Mouse (Mus musculus): ENCODE measurements around the gene Cst8. TPM values are rescaled to one million over a fixed set of nuclear protein-coding genes. Genes with fewer than 3 reads are reported as not detected.
A peak's percentile ranks its signal among the peaks of the same experiment; 100 is the strongest.
"Not testable (repeated sequence)": the region's sequence is repeated elsewhere in the genome, so short reads cannot be mapped to it uniquely, and the experiment has no call there.

The Cst8 gene
- not detected in 2 replicates for polyA plus RNA-seq (2014; fragmentation: Nextera tagmentation; extraction: Ambion mirVana)

- 76% methylated on average over 1 of the region's 1 CpGs for WGBS
- Histone ChIP-seq H3K27me3 (ENCODE audit: control insufficient read depth, insufficient read depth, low read length) (no peaks in the 10 kb centered on the region), H3K36me3 (replicated peaks; ENCODE audit: control insufficient read depth, insufficient read depth, low read depth, low read length) (no peaks in the 10 kb centered on the region)
Observed at GRCm38 (mm10) chr2:148798485-148798884, at the start of gene Cst8. Gene Cst8, plus strand, starts transcription at chr2:148798785.

GRCm38 (mm10) chr2:148750058-148750457, 48.5 kb upstream of the Cst8 start, which contains the start of gene Cstl1:
Gene Cstl1, plus strand, starts transcription at chr2:148750358.
- 69% methylated on average over 1 of the region's 1 CpGs for WGBS
- no peaks in the 10 kb centered on the region for H3K9me3 ChIP-seq (replicated peaks; ENCODE audit: control insufficient read depth, low read length)

More at GRCm38 (mm10) chr2:148798485-148798884, at the start of gene Cst8:
- no peak within 1 kb of the TSS for H3K27ac ChIP-seq (replicated peaks; ENCODE audit: low read depth, low read length)
- no peak within 1 kb of the TSS for H3K4me3 ChIP-seq (ENCODE audit: low read depth, low read length)
- H3K4me2 ChIP-seq (ENCODE audit: low read depth, low read length): no peak within 1 kb of the TSS
- no peak within 1 kb of the TSS for H3K9ac ChIP-seq (replicated peaks; ENCODE audit: low read length)
- H3K9me3 ChIP-seq (replicated peaks; ENCODE audit: control insufficient read depth, low read length): no peaks in the 10 kb centered on the region
- DNase-seq (ENCODE audit: low spot score) (no peak), ATAC-seq (replicated peaks; ENCODE audit: insufficient number of reproducible peaks, low FRiP score, low TSS enrichment, low read depth) (no peak)
- no peaks in the 10 kb centered on the region for H3K4me1 ChIP-seq (ENCODE audit: control insufficient read depth, insufficient read depth, low read length)

GRCm38 (mm10) chr2:148751893-148752813, 46.4 kb upstream of the Cst8 start:
- no peaks in the 10 kb centered on the region for H3K9me3 ChIP-seq (replicated peaks; ENCODE audit: control insufficient read depth, low read length)
- no peaks in the 10 kb centered on the region for H3K4me1 ChIP-seq (ENCODE audit: control insufficient read depth, insufficient read depth, low read length)
- H3K4me3 ChIP-seq (ENCODE audit: low read depth, low read length): peak overlapping the region; percentile 4; the same call in 1 of the 2 replicates
- DNase-seq (ENCODE audit: low spot score): peak; percentile 93
- H3K9ac ChIP-seq (replicated peaks; ENCODE audit: low read length): no peak overlapping the region
- H3K27ac ChIP-seq (replicated peaks; ENCODE audit: low read depth, low read length): no peak overlapping the region
- 18% methylated on average over 15 of the region's 15 CpGs for WGBS
- H3K27me3 ChIP-seq (ENCODE audit: control insufficient read depth, insufficient read depth, low read length): no peaks in the 10 kb centered on the region
- peak; percentile 57 for ATAC-seq (replicated peaks; ENCODE audit: insufficient number of reproducible peaks, low FRiP score, low TSS enrichment, low read depth)
- H3K36me3 ChIP-seq (replicated peaks; ENCODE audit: control insufficient read depth, insufficient read depth, low read depth, low read length): no peaks in the 10 kb centered on the region
- peak overlapping the region; percentile 19; the same call in 1 of the 2 replicates for H3K4me2 ChIP-seq (ENCODE audit: low read depth, low read length)

More at GRCm38 (mm10) chr2:148750058-148750457, 48.5 kb upstream of the Cst8 start, which contains the start of gene Cstl1:
- no peak within 1 kb of the TSS for H3K27ac ChIP-seq (replicated peaks; ENCODE audit: low read depth, low read length)
- no peaks in the 10 kb centered on the region for H3K27me3 ChIP-seq (ENCODE audit: control insufficient read depth, insufficient read depth, low read length)
- no peaks in the 10 kb centered on the region for H3K36me3 ChIP-seq (replicated peaks; ENCODE audit: control insufficient read depth, insufficient read depth, low read depth, low read length)
- no peak within 1 kb of the TSS for H3K9ac ChIP-seq (replicated peaks; ENCODE audit: low read length)
- H3K4me2 ChIP-seq (ENCODE audit: low read depth, low read length): no peak within 1 kb of the TSS
- DNase-seq (ENCODE audit: low spot score): no peak
- ATAC-seq (replicated peaks; ENCODE audit: insufficient number of reproducible peaks, low FRiP score, low TSS enrichment, low read depth): no peak
- no peaks in the 10 kb centered on the region for H3K4me1 ChIP-seq (ENCODE audit: control insufficient read depth, insufficient read depth, low read length)
- H3K4me3 ChIP-seq (ENCODE audit: low read depth, low read length): no peak within 1 kb of the TSS

- no peaks in the 10 kb centered on the region for H3K4me1 ChIP-seq (ENCODE audit: control insufficient read depth, insufficient read depth, low read length)
- WGBS: 64% methylated on average over 1 of the region's 1 CpGs
- H3K27ac ChIP-seq (replicated peaks; ENCODE audit: low read depth, low read length): no peak overlapping the region
- no peaks in the 10 kb centered on the region for H3K9me3 ChIP-seq (replicated peaks; ENCODE audit: control insufficient read depth, low read length)
- H3K36me3 ChIP-seq (replicated peaks; ENCODE audit: control insufficient read depth, insufficient read depth, low read depth, low read length): no peaks in the 10 kb centered on the region
- DNase-seq (ENCODE audit: low spot score) (no peak), ATAC-seq (replicated peaks; ENCODE audit: insufficient number of reproducible peaks, low FRiP score, low TSS enrichment, low read depth) (no peak)
- no peak overlapping the region for H3K4me3 ChIP-seq (ENCODE audit: low read depth, low read length)
- H3K4me2 ChIP-seq (ENCODE audit: low read depth, low read length): no peak overlapping the region
- no peak overlapping the region for H3K9ac ChIP-seq (replicated peaks; ENCODE audit: low read length)
- no peaks in the 10 kb centered on the region for H3K27me3 ChIP-seq (ENCODE audit: control insufficient read depth, insufficient read depth, low read length)
Observed at GRCm38 (mm10) chr2:148754310-148754846, 44.2 kb upstream of the Cst8 start.

- H3K27ac ChIP-seq (replicated peaks; ENCODE audit: low read depth, low read length): no peak overlapping the region
- H3K4me3 ChIP-seq (ENCODE audit: low read depth, low read length): no peak overlapping the region
- H3K27me3 ChIP-seq (ENCODE audit: control insufficient read depth, insufficient read depth, low read length): no peaks in the 10 kb centered on the region
- no peaks in the 10 kb centered on the region for H3K9me3 ChIP-seq (replicated peaks; ENCODE audit: control insufficient read depth, low read length)
- no peaks in the 10 kb centered on the region for H3K4me1 ChIP-seq (ENCODE audit: control insufficient read depth, insufficient read depth, low read length)
- H3K36me3 ChIP-seq (replicated peaks; ENCODE audit: control insufficient read depth, insufficient read depth, low read depth, low read length): no peaks in the 10 kb centered on the region
- ATAC-seq (replicated peaks; ENCODE audit: insufficient number of reproducible peaks, low FRiP score, low TSS enrichment, low read depth) (no peak), DNase-seq (ENCODE audit: low spot score) (no peak)
- no peak overlapping the region for H3K9ac ChIP-seq (replicated peaks; ENCODE audit: low read length)
- H3K4me2 ChIP-seq (ENCODE audit: low read depth, low read length): no peak overlapping the region
- 95% methylated on average over 1 of the region's 1 CpGs for WGBS
Observed at GRCm38 (mm10) chr2:148763648-148764388, 34.8 kb upstream of the Cst8 start.

- H3K4me3 ChIP-seq (ENCODE audit: low read depth, low read length); H3K9ac ChIP-seq (replicated peaks; ENCODE audit: low read length); H3K4me1 ChIP-seq (ENCODE audit: control insufficient read depth, insufficient read depth, low read length); H3K27me3 ChIP-seq (ENCODE audit: control insufficient read depth, insufficient read depth, low read length); H3K36me3 ChIP-seq (replicated peaks; ENCODE audit: control insufficient read depth, insufficient read depth, low read depth, low read length); ATAC-seq (replicated peaks; ENCODE audit: insufficient number of reproducible peaks, low FRiP score, low TSS enrichment, low read depth); DNase-seq (ENCODE audit: low spot score); H3K27ac ChIP-seq (replicated peaks; ENCODE audit: low read depth, low read length); H3K4me2 ChIP-seq (ENCODE audit: low read depth, low read length); H3K9me3 ChIP-seq (replicated peaks; ENCODE audit: control insufficient read depth, low read length): not testable (repeated sequence)
- 91% methylated on average over 4 of the region's 4 CpGs for WGBS
Observed at GRCm38 (mm10) chr2:148771397-148771796, 27.2 kb upstream of the Cst8 start, which contains the start of gene Cst11. Gene Cst11, minus strand, starts transcription at chr2:148771497.

- WGBS: 22% methylated on average over 1 of the region's 1 CpGs
Observed at GRCm38 (mm10) chr2:148781709-148782108, 16.9 kb upstream of the Cst8 start, which contains the start of gene 8030411F24Rik. Gene 8030411F24Rik, plus strand, starts transcription at chr2:148782009.

More at GRCm38 (mm10) chr2:148781709-148782108, 16.9 kb upstream of the Cst8 start, which contains the start of gene 8030411F24Rik:
- no peaks in the 10 kb centered on the region for H3K27me3 ChIP-seq (ENCODE audit: control insufficient read depth, insufficient read depth, low read length)
- ATAC-seq (replicated peaks; ENCODE audit: insufficient number of reproducible peaks, low FRiP score, low TSS enrichment, low read depth) (no peak), DNase-seq (ENCODE audit: low spot score) (no peak)
- H3K4me2 ChIP-seq (ENCODE audit: low read depth, low read length): no peak within 1 kb of the TSS
- H3K36me3 ChIP-seq (replicated peaks; ENCODE audit: control insufficient read depth, insufficient read depth, low read depth, low read length): no peaks in the 10 kb centered on the region
- no peak within 1 kb of the TSS for H3K9ac ChIP-seq (replicated peaks; ENCODE audit: low read length)
- H3K4me1 ChIP-seq (ENCODE audit: control insufficient read depth, insufficient read depth, low read length): no peaks in the 10 kb centered on the region
- H3K4me3 ChIP-seq (ENCODE audit: low read depth, low read length): no peak within 1 kb of the TSS
- no peak within 1 kb of the TSS for H3K27ac ChIP-seq (replicated peaks; ENCODE audit: low read depth, low read length)
- no peaks in the 10 kb centered on the region for H3K9me3 ChIP-seq (replicated peaks; ENCODE audit: control insufficient read depth, low read length)

Measured in embryonic facial prominence, embryonic 11.5 days (tissue).